Mouse (Mus musculus) gonadal fat pad, adult 2 months (tissue): Measurements from ENCODE around the gene Gm37240. TPM values are rescaled to one million over a fixed set of nuclear protein-coding genes. Genes with fewer than 3 reads are reported as not detected.
"Not testable (repeated sequence)": the region's sequence is repeated elsewhere in the genome, so short reads cannot be mapped to it uniquely, and the experiment has no call there.

Source experiments
- DNase-seq: peaks from one replicate; pipeline ENCODE4 v3.0.0-alpha.2; 2012; ENCODE audit warnings: low read depth
- polyA plus RNA-seq: library from polyadenylated mRNA; depleted of rRNA; stranded (reverse); fragments of >200 nt; gene quantifications from 2 replicates; pipeline ENCODE4 v1.2.3, GENCODE M21; 2012

Gene Gm37240
- polyA plus RNA-seq, 1 experiment, result 6.2 TPM

DNA sequence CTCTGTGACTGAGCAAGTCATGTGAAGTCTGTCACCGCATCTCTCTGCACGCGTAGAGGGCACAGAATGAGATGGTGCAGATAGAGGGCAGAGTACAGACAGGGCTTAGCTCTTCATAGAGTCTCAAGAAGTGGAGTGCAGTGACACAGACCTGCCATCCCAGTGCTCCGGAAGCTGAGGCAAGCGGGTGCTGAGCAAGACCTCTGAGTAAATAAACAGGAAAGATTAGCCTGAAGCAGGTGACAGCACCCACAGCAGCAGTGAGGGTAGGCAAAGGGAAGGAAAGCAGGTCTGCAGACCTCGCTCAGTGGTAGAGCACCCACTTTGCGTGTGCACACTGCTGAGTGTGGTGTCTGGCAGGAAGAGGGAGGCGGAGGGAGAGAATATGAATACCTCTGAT is 1205.6 kb downstream of the Gm37240 start:
- DNase-seq, result no peak

GRCm38 (mm10) chr3:84680062-84680461 is 1207.3 kb downstream of the Gm37240 start:
- no peak for DNase-seq

DNA sequence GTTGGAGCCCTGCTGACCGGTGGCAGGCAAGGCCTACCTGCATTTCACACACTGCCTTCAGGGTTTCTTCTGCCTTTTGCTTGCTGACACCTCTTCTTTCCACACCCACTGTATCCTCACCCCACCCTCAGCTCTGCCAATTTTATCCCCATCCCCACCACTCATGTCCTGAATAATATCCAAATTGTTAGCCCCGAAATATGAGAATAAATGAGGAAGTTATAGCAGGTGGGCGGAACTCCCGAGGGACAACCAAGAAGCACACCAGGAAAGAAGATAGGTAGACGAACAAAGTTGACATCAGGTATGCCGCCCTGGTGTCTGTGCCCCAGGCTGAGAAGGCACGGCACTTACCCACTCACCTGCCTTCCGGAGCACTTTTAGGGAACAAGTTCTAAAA is 1207.8 kb downstream of the Gm37240 start:
- DNase-seq, result no peak

GRCm38 (mm10) chr3:84678891-84679290 is 1208.4 kb downstream of the Gm37240 start:
- no peak for DNase-seq

- no peak for DNase-seq
These were observed 1211.6 kb downstream of the Gm37240 start for GRCm38 (mm10) chr3:84675710-84676109.

- DNase-seq, result no peak
These were observed 1213.8 kb downstream of the Gm37240 start for GRCm38 (mm10) chr3:84673552-84673951.

- no peak for DNase-seq
These were observed 1215.2 kb downstream of the Gm37240 start for GRCm38 (mm10) chr3:84672136-84672535.

- no peak for DNase-seq
These were observed 1218.4 kb downstream of the Gm37240 start for GRCm38 (mm10) chr3:84668957-84669356.

DNA sequence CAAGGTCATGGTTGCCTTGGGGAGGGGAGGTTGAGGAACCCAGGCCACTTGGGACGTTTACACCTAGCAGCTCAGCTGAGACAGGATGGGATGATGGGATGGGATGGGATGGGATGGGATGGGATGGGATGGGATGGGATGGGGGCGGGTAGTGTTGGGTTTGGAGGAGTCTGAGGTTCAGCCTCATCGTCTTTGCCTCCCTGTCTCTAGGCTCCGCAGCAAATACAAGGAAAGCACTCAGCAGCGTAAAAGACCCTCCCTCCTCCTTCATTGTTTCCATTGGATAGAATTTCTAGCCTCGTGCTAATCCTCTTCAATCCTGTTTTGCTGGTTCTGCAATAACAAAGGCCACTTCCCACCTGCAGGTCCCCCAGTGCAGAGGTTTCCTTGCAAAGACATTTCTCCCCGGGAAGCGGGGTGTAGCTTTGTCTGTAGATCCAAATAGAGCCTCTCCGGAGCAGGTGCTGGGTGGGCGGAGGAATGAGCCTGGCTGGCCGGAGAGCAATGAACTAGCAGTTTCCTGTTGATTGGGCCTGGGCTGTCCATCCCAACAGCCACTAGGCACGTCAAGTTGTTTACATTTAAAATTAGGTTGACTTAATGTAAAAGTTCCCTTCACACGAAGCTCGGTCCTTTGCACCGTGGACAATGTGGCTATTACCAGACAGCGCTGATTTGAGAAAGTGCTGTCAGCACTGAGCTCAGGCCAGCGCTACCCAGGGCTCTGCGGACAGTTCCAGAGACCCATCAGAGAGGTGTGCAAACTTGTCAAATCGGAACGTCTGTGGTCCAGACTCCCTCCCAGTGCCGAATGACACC is 1221.9 kb downstream of the Gm37240 start:
- no peak for DNase-seq

- DNase-seq, result no peak
These were observed 1222.6 kb downstream of the Gm37240 start for GRCm38 (mm10) chr3:84664686-84665085.

DNA sequence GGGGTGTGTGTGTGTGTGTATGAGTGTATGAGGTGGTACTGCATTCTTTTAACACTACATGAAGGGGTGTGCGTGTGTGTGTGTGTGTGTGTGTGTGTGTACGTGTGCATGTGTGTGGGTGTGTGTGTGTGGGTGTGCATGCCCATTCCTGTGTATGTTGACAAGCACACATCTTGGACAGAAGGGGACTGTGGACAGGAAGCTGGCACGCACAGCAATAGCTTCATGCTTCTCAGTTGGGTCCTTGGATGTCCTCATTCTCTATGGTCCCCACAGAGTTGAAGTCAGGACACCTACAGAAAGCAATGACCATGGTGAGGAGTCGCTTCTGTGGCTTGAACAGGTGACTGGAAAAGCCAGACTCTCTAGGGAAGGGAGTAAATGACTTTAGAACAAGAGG is 1223.5 kb downstream of the Gm37240 start:
- DNase-seq, result no peak

GRCm38 (mm10) chr3:84663079-84663478 is 1224.2 kb downstream of the Gm37240 start:
- no peak for DNase-seq

GRCm38 (mm10) chr3:84660380-84660779 is 1226.9 kb downstream of the Gm37240 start:
- DNase-seq, result no peak

DNA sequence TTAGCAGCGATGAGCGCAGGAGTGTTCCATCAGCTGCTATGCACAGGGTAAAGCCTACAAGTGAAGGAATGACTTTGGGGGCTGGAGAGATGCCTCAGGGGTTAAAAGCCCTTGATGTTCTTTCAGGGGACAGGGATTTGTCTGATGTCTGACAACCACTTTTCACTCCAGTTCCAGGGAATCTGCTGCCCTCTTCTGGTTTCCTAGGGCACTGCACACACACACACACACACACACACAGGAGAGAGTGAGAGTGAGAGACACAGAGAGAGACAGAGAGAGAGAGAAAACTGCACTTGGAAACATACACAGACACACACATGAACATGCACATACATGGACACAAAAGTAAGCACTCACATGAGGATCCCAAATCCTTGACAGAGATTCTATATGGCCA is 1228.4 kb downstream of the Gm37240 start:
- no peak for DNase-seq

- no peak for DNase-seq
These were observed 1229.3 kb downstream of the Gm37240 start for GRCm38 (mm10) chr3:84658017-84658416.

GRCm38 (mm10) chr3:84657240-84657639 is 1230.1 kb downstream of the Gm37240 start:
- DNase-seq, result no peak

GRCm38 (mm10) chr3:84655785-84656150 is 1231.5 kb downstream of the Gm37240 start:
- not testable (repeated sequence) for DNase-seq

GRCm38 (mm10) chr3:84654900-84655784 is 1232.2 kb downstream of the Gm37240 start:
- no peak for DNase-seq

GRCm38 (mm10) chr3:84654246-84654826 is 1233.0 kb downstream of the Gm37240 start:
- no peak for DNase-seq

DNA sequence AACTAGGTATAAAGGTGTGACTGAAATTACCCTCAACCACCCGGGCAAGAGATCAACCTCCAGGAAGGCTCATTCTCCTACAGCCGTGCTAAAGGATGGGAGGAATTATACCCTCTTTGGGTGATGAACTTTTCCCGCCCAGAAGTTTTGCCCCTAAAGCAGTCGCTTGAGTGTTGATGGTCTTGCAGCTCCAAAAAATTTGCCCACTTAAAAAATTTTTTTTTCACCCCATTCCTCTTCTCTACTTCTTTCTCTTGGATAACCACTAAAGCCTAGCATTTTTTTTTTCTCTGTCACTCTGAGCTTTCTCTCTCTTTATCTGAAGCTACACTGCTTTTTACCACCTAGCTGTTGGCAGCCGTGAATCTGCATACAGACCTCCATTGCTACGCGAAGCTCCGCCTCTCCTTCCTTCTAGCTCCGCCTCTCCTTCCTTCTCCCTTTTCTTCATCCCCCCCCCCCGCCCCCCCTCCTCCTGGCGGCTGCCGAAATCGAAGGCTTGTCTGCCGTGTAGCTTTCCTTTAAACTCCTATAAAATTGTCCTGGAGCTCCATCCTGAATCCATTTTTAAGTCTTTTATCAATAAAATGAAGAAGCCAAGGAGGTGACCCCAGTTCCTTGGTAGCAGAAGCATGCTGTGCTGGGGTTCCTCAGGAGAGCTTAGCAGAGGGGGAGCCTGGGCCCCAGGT is 1233.6 kb downstream of the Gm37240 start:
- no peak for DNase-seq

DNA sequence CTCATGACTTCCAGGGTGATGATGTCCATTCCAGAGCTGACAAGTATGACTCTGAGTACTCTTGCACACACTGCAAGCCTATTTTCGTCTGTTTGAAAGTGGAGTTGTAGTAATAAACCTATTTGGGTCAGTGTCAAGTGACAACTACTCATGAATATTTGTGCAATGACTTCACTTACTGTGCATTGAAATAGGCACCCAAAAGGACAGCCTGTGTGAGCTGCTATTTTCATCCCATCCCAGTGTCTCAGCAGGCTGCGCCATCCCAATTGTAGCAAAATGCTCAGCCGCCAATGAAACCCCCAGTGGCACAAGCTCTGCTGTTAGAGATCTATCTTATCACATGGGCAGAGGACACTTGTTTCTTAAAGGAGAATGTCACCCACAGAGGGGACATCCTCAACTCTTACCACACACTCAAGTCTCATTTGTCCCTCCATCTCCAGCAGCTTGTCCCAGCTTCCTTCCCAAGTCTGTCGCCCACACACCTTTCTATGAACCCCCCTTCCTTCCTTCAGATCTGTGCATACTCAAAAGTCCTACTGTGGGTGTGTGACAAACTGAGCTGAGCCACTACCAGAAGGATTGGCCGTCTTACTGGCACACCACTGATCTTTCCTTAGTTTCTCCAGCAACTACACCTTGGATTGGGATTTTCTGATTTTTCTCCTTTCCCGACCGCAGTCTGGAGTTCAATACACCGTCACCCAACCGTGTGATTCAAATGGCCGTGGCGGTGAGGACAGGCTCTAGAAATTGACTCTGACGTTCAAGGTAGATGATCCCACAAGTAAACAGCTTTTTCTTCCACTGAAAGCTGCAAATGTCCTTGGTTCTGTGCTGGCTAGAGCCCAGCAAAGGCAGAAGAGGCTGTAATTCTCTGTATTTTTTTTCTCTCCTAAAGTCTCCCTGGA is 1234.4 kb downstream of the Gm37240 start:
- DNase-seq, result no peak
